Mouse (Mus musculus) right cerebral cortex, adult 2 months (tissue): ENCODE data around the gene Gm5105.

Source experiments
- DNase-seq, 2 experiments: peaks; one replicate each; pipeline ENCODE4 v3.0.0; 2021 to 2022; ENCODE audit warnings: low spot score in 2 of 2

The Gm5105 gene

DNA sequence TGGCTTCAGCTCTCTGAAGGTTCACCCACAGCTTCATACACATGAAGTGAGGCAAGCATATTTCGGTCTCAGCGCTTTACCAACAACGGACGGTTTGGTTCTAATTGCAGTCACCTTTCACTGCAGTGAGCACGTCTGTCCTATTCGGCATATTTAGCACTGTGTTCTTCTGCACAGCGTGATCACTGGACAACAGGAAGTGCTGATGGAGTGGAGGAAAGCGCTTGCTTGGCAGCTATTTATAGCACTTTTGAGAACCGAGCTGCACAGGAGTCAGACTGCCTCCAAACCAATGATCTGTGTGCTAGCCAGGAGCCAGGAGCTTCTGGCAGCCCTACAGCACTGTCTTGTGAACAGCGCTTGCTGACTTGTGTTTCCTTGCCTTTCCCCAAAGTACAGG lies 40.9 kb downstream of the Gm5105 start:
- DNase-seq = peak in 1 of 2 experiments; percentile 17

GRCm38 (mm10) chr3:138022651-138023050 lies 44.5 kb downstream of the Gm5105 start:
- DNase-seq = no peak

- no peak for DNase-seq
Observed at GRCm38 (mm10) chr3:138022003-138022402, 45.2 kb downstream of the Gm5105 start.

GRCm38 (mm10) chr3:138016810-138017209 lies 50.4 kb downstream of the Gm5105 start:
- DNase-seq = no peak

DNA sequence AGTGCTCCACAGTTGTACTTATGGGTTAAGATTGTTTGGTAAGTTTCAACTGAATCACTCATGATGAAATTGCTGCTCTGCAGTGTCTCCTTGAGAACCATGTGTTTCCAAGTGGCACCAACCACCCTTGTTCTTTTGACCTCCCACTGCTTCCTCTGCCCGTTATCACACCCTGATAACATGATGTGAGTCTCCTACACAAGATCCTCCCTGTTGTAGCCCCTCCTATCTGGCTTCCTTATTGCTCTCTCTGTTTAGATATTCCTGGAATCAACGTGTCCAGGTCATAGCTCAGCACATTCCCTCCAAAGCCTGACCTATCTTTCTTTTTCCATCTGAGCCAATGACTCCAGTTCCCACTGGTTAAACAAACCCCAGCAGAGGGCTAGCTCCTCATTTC lies 52.5 kb downstream of the Gm5105 start:
- no peak for DNase-seq

DNA sequence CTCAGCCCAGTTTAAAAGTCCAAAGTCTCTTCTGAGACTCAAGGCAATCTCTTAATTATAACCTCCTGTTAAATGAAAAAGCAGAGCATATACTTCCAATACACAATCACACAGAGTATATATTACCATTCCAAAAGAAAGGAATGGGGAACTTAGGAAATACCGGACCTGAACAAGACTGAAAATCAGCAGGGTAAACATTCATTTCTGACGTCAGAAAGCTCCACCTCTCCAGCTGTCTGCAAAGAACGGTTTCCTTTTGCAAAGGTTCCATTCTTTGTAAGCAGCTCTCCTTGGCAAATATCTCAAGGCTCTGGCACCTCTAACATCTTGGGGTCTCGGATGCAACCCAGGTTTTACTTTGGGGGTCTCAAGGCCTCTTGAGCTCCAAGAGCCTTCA lies 54.8 kb downstream of the Gm5105 start:
- DNase-seq = no peak

GRCm38 (mm10) chr3:138008152-138008551 lies 59.0 kb downstream of the Gm5105 start:
- DNase-seq = no peak

DNA sequence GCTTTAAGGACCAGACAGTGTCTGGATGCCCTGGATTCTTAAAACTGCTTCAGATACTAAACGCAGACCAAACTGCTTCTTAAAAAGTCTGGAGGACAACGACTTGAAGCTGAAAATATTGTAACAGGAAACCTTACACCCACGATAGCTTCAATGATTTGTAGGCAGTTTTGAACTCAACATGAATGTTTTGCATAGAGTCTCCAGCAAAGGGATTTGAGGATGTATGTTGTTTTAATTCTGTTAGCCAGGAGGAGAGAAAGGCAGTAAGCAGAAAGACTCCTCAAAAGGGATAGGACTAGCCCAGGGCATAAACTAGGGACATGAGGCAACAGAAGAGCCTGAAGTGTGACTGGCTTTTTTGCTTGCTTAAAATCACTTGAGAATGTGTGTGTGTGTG lies 60.3 kb downstream of the Gm5105 start:
- DNase-seq = no peak

GRCm38 (mm10) chr3:138003264-138003663 lies 63.9 kb downstream of the Gm5105 start:
- DNase-seq = no peak

DNA sequence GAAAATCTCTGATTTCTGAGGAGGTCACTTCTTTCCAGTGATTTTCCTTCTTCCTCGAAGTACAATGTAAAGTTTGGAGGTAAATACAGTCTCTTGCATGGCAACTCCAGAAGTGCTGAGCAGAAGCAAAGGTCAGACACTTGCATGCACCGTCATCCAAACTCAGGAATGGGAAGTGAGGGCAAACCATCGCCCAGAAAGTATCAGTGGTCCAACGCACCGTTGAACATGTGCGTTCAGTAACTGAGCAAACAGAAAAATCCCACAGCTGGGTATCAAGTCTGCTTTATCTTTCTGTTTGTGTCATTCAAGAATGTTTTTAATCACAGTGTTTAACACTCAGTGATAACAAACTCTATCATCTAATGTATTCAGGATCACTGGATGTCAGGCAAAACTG lies 64.6 kb downstream of the Gm5105 start:
- no peak for DNase-seq

DNA sequence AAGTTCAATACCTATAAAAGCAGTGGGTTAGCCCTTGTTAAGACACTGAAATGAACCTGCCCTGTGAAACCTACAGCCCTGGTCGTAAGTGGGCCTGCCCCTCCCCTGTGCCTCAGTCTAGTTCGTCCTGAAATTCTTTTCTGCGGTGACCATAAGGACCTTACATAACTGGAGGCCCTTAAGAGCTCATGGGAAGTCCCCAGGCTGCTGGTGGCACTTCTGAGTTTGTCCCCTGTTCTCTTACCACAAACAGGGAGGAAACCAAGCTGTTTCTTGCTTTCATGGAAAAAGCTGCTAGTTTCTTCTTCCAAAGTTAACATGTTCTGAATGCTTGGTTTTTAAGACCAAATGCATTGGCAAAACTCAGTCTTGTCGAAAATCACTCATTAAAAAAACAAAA lies 65.3 kb downstream of the Gm5105 start:
- no peak for DNase-seq

DNA sequence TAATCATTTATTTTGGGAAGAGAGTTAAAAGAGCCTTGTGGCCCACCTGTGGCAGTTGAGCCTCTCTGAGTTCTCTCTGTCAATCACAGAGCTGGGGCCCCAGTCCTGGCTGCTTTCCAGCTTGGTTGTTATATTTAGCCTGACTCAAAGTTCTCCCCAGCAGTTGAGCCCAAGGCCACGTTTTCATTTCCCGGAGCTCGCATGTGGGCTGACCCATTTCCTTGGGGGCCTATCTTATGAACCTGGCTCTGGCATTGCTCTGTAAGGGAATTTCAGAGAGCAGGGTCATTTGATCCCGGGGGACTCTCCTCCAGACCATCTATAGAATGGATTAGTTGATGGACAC lies 66.5 kb downstream of the Gm5105 start:
- DNase-seq = peak in 1 of 2 experiments; percentile 9

GRCm38 (mm10) chr3:138000062-138000723 lies 67.0 kb downstream of the Gm5105 start:
- no peak for DNase-seq

- DNase-seq = no peak
Observed at GRCm38 (mm10) chr3:137999224-137999790, 67.9 kb downstream of the Gm5105 start.
